Mouse (Mus musculus) C2C12 (cell line): ENCODE results near the gene Hoxd11.

Source experiments
- CEBPB ChIP-seq: IDR thresholded peaks from one replicate; pipeline ENCODE4 v1.6.1; 2011; ENCODE audit warnings: low read depth, mild to moderate bottlenecking, control low read depth, moderate library complexity
- CTCF ChIP-seq: IDR thresholded peaks from one replicate; pipeline ENCODE4 v1.5.1; 2011; ENCODE audit not compliant: control insufficient read depth, insufficient read depth, insufficient read length
- FOSL1 ChIP-seq: IDR thresholded peaks from one replicate; pipeline ENCODE4 v1.8.0; 2011; ENCODE audit warnings: mild to moderate bottlenecking, low read length; ENCODE audit not compliant: poor library complexity, insufficient read depth, severe bottlenecking
- MAX ChIP-seq: IDR thresholded peaks from one replicate; pipeline ENCODE4 v1.6.1; 2011; ENCODE audit warnings: mild to moderate bottlenecking, control low read depth
- MYOD1 ChIP-seq: IDR thresholded peaks from one replicate; pipeline ENCODE4 v1.6.1; 2011; ENCODE audit warnings: low read depth; ENCODE audit not compliant: control insufficient read depth, insufficient read length
- MYOG ChIP-seq: IDR thresholded peaks from one replicate; pipeline ENCODE4 v1.6.1; 2011; ENCODE audit not compliant: control insufficient read depth, insufficient read length; ENCODE audit errors: extremely low read depth
- USF1 ChIP-seq: IDR thresholded peaks from one replicate; pipeline ENCODE4 v1.6.1; 2011; ENCODE audit warnings: low read depth, mild to moderate bottlenecking, control low read depth, moderate library complexity

DNA sequence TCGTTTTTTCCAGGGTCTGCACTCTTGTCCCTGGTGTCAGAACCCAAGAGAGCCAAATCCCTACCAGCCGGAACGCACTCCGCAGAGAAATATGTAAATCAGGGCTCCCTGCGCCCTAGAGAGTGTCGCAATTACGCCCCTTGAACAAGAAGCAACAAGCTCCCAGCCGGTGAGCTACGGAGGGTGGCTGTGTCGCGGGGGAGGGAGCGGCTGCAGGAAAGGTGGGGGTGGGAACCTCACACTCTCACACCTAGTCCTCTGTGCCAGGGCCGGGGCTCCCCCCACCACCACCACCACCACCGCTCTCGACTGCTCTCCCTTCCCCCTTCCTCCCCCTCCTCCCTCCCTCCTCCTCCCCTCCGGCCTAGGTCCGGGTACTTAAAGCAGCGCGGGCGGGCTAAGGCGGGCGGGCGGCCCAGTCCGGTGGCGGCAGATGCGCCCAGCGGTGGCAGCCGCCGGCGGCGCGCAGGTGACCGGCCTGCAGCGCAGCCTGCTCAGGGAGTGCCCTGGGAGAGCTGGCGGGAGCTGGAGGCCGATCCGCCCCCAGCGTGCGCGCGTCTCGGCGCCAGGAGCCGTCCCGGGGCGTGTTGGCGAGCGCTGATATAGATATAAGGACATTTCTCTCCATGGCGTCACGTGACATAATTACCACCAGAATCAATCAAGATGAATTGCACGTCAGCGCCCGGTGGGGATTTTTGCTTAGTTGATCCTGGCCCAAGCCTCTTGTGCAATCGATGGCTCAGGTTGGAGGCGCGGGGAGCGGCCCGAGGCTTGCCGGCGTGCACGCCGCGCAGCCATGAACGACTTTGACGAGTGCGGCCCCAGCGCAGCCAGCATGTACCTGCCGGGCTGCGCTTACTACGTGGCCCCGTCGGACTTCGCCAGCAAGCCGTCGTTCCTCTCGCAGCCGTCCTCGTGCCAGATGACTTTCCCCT lies 2.5 kb downstream of the Hoxd11 start:
- TF ChIP-seq USF1 (no peak), MAX (no peak), CTCF (no peak), MYOG (no peak), FOSL1 (no peak), CEBPB (no peak), MYOD1 (no peak)
